Comparison of ENCODE assay signal across 8 mouse cellular contexts in the genomic region with DNA sequence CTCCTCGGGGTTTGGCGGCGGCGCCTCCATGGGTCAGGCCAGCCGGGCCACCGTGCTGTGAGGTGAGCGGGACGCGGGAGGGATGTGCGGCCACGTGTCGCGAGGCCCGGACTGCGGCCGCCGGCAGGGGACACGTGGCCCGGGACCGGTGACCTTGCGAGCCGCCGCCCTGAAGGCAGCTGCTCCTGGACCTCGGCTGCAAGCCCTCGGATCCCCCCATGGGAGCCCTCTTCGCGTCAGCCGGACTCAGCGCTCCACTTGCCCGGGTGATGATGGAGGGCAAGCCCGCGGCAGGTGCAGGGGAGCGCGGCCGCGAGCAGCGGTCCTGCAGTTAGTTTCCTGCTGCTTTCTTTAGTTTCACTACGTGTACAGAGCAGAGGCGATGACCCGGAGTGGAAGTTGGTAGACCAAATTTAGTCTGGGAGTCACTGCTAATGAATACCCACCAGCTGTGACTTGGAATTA. TPM values are rescaled to one million over a fixed set of nuclear protein-coding genes. Genes with fewer than 3 reads are reported as not detected.
DNase-seq lines count a peak whose midpoint lies in the region; ATAC-seq and TF ChIP-seq lines count a peak whose summit lies in the region.

No protein-coding gene starts in this region.

- WGBS in liver, embryonic 15.5 days (ENCODE audit: insufficient replicate concordance): under 1% methylated on average over 40 of the region's 40 CpGs
- WGBS in small intestine, adult 2 months: under 1% methylated on average over 40 of the region's 40 CpGs

- H3K4me3 ChIP-seq in liver, embryonic 15.5 days (replicated peaks): peak overlapping the region; percentile 100
- H3K4me3 ChIP-seq in small intestine, adult 2 months (ENCODE audit: low read depth, low read length): peak overlapping the region; percentile 99

- H3K9me3 ChIP-seq in liver, embryonic 15.5 days (replicated peaks): no peaks in the 10 kb centered on the region

- no peaks in the 10 kb centered on the region for H3K27me3 ChIP-seq in liver, embryonic 15.5 days
- no peaks in the 10 kb centered on the region for H3K27me3 ChIP-seq in small intestine, adult 2 months (ENCODE audit: control insufficient read depth, insufficient read depth, low read length)

- TF ChIP-seq POLR2A in brain, embryonic 14.5 days (IDR thresholded peaks at IDR 0.05; ENCODE audit: borderline replicate concordance, extremely low read depth, insufficient read depth, insufficient read length, poor library complexity, severe bottlenecking): no peak
- TF ChIP-seq POLR2A in small intestine, adult 2 months (IDR thresholded peaks at IDR 0.05; ENCODE audit: low read depth, low read length): no peak

- H3K27ac ChIP-seq in liver, embryonic 15.5 days (replicated peaks): peak overlapping the region; percentile 90
- H3K27ac ChIP-seq in small intestine, adult 2 months (ENCODE audit: insufficient read depth, low read depth, low read length): peak overlapping the region; percentile 58

- peaks cover 66% of the 10 kb centered on the region for H3K4me1 ChIP-seq in liver, embryonic 15.5 days (replicated peaks)
- peaks cover 7% of the 10 kb centered on the region for H3K4me1 ChIP-seq in small intestine, adult 2 months (ENCODE audit: control insufficient read depth, insufficient read depth, insufficient read length, low read length)

- H3K9ac ChIP-seq in liver, embryonic 15.5 days: peak overlapping the region; percentile 99

- peak; percentile 45 for ATAC-seq in granulocyte monocyte progenitor cell, adult 5-6 weeks (replicated peaks; ENCODE audit: poor library complexity, severe bottlenecking)
- ATAC-seq in liver, embryonic 15.5 days (ENCODE audit: insufficient read depth): peak; percentile 42
- no peak for ATAC-seq in monocyte, adult 5-6 weeks (replicated peaks; ENCODE audit: insufficient number of reproducible peaks, low FRiP score, low TSS enrichment, poor library complexity, severe bottlenecking)

- DNase-seq in gastrocnemius, adult 18-20 months (ENCODE audit: low spot score): peak; percentile 52
- DNase-seq in gastrocnemius, postnatal 25 days: no peak
- peak; percentile 44 for DNase-seq in 3T3-L1 (ENCODE audit: low read depth, low spot score)
- peak; percentile 55 for DNase-seq in brain, embryonic 14.5 days (ENCODE audit: low read depth)

- H3K4me2 ChIP-seq in liver, embryonic 15.5 days: peak overlapping the region; percentile 62

- TF ChIP-seq CTCF in brain, embryonic 14.5 days (IDR thresholded peaks at IDR 0.05; ENCODE audit: borderline replicate concordance, extremely low read depth, insufficient read depth, insufficient read length): no peak
- TF ChIP-seq CTCF in small intestine, adult 2 months (IDR thresholded peaks at IDR 0.05; ENCODE audit: extremely low read depth, insufficient read length, insufficient replicate concordance, low read depth, low read length): no peak

- H3K36me3 ChIP-seq in liver, embryonic 15.5 days (replicated peaks): peaks cover 37% of the 10 kb centered on the region
- H3K36me3 ChIP-seq in small intestine, adult 2 months (ENCODE audit: control insufficient read depth, insufficient read depth, low read length): peaks cover 22% of the 10 kb centered on the region

RNA-seq across cellular contexts. Expression of a gene that starts 0.5 kb away (rescaled TPM):
- total RNA-seq in gastrocnemius, adult 18-20 months (2021): 100 to 1,000 TPM; 113 to 121 TPM
- total RNA-seq in gastrocnemius, postnatal 25 days (2021): 10 to 100 TPM; 79.8 to 94.3 TPM
- polyA plus RNA-seq in brain, embryonic 14.5 days (2012; rRNA removed): 247 and 301 TPM in 2 replicates
- total RNA-seq in granulocyte monocyte progenitor cell, adult 5-6 weeks (2014; fragmentation: Nextera tagmentation): 145 and 151 TPM in 2 replicates
- 379 and 430 TPM in 2 replicates for total RNA-seq in granulocyte monocyte progenitor cell, adult 5-6 weeks (2017)
- 404 and 432 TPM in 2 replicates for polyA plus RNA-seq in liver, embryonic 15.5 days (2015; fragmentation: Nextera tagmentation; extraction: Ambion mirVana)
- 35.0 and 113 TPM in 2 replicates for polyA plus RNA-seq in small intestine, adult 2 months (2012; rRNA removed)
- 140 to 224 TPM (median 146 TPM) in 3 replicates for total RNA-seq in monocyte, adult 5-6 weeks (2017)
